16 mouse cellular contexts compared by ENCODE assay signal in genomic region chr17:42905919-42906318, GRCm38 (mm10).
"Had no signal": no experiment of that assay in that cellular context is flagged by ENCODE, and none has a peak within 500 bp of the region (broad histone marks: within the 10 kb centered on the region; RNA-seq: fewer than 3 reads in every experiment).

No protein-coding gene starts in this region.

- ATAC-seq: midbrain, embryonic 16.5 days had no signal

- DNase-seq: lung, adult 18-20 months; lung, embryonic 14.5 days; lung, postnatal 10 days; lung, postnatal 4 days; midbrain, embryonic 14.5 days; right cerebral cortex, postnatal 14 days; thymus, adult 2 months; thymus, postnatal 25 days; thymus, postnatal 4 days had no signal

- H3K9ac ChIP-seq: lung, embryonic 14.5 days; midbrain, embryonic 12.5 days; neural tube, embryonic 13.5 days; stomach, embryonic 15.5 days had no signal

- H3K4me3 ChIP-seq: midbrain, embryonic 10.5 days; midbrain, embryonic 12.5 days; myocyte; neural tube, embryonic 13.5 days; stomach, embryonic 15.5 days had no signal

- H3K36me3 ChIP-seq: midbrain, embryonic 10.5 days; midbrain, embryonic 12.5 days; neural tube, embryonic 13.5 days; stomach, embryonic 15.5 days had no signal

- H3K27ac ChIP-seq: midbrain, embryonic 10.5 days; midbrain, embryonic 12.5 days; neural tube, embryonic 13.5 days; stomach, embryonic 15.5 days; stomach, postnatal 0 days had no signal

- H3K4me1 ChIP-seq: midbrain, embryonic 10.5 days; midbrain, embryonic 12.5 days; neural tube, embryonic 13.5 days; stomach, embryonic 15.5 days had no signal

- H3K9me3 ChIP-seq: midbrain, embryonic 10.5 days; midbrain, embryonic 12.5 days; neural tube, embryonic 13.5 days; stomach, embryonic 15.5 days had no signal

- H3K27me3 ChIP-seq: midbrain, embryonic 12.5 days; neural tube, embryonic 13.5 days; stomach, embryonic 15.5 days had no signal

- H3K4me2 ChIP-seq: lung, embryonic 14.5 days; midbrain, embryonic 12.5 days; neural tube, embryonic 13.5 days; stomach, embryonic 15.5 days had no signal
